Mouse (Mus musculus): ENCODE results near the gene Sltm. TPM values are rescaled to one million over a fixed set of nuclear protein-coding genes. Genes with fewer than 3 reads are reported as not detected.
"Not testable (repeated sequence)": the region's sequence is repeated elsewhere in the genome, so short reads cannot be mapped to it uniquely, and the experiment has no call there.

The Sltm gene
- polyA plus RNA-seq, 1 experiment, result 92.0 TPM

DNA sequence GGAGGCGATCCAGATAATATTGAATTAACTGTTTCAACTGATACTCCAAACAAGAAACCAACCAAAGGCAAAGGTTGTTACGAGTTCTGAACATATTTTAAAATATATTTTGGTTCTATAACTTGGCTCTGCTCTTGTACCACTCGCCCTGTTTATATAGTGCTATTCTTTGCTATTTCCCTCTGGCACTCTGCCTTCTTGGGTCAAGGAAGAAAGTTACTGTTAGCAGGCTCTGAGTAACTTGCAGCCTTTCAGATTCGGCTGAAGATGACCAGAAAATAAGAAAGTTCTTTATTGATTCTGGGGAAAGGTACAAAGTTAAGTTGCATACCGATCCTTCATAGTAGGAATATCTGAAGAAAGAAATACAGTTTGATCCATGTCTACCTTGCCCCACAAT, 1.4 kb downstream of the Sltm start:
- H3K36me3 ChIP-seq (ENCODE audit: control insufficient read depth, insufficient read depth, low read length, poor library complexity, severe bottlenecking), result peaks cover 4% of the 10 kb centered on the region
- no peak overlapping the region for H3K27ac ChIP-seq (ENCODE audit: insufficient read depth, low read length)
- no peaks in the 10 kb centered on the region for H3K4me1 ChIP-seq (ENCODE audit: control insufficient read depth, insufficient read depth, low read length)
- TF ChIP-seq POLR2A (IDR thresholded peaks at IDR 0.05; ENCODE audit: insufficient read depth, low read length), result no peak
- TF ChIP-seq EP300 (IDR thresholded peaks at IDR 0.05; ENCODE audit: insufficient read depth, low read depth, low read length), result no peak
- no peak for TF ChIP-seq CTCF (IDR thresholded peaks at IDR 0.05; ENCODE audit: low read depth, low read length)
- no peaks in the 10 kb centered on the region for H3K27me3 ChIP-seq (ENCODE audit: control insufficient read depth, insufficient read depth, low read length, poor library complexity, severe bottlenecking)
- H3K4me3 ChIP-seq (ENCODE audit: low read depth, low read length), result no peak overlapping the region
- peak overlapping the region; percentile 80 for H3K9ac ChIP-seq (ENCODE audit: low read depth, poor library complexity, severe bottlenecking)
- H3K9me3 ChIP-seq (replicated peaks; ENCODE audit: control insufficient read depth, insufficient read depth, low read length, poor library complexity, severe bottlenecking), result no peaks in the 10 kb centered on the region

DNA sequence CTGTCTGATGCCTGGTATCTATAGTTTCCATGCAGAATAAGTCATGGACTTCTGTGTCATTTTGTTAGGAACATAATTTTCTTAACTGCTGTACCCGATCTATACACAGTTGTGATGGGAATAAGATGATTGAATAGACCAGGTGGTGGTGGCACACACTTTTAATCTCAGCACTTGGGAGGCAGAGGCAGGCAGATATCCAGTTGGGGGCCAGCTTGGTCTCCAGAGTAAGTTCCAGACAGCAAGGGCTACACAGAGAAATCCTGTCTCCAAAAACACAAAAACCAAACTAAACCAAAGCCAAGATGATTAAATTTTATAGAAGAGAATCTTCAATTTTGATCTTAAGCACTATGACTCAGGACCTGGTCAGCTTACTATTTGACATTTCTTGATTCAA, 2.3 kb downstream of the Sltm start:
- H3K36me3 ChIP-seq (ENCODE audit: control insufficient read depth, insufficient read depth, low read length, poor library complexity, severe bottlenecking), result peaks cover 4% of the 10 kb centered on the region
- no peak overlapping the region for H3K9ac ChIP-seq (ENCODE audit: low read depth, poor library complexity, severe bottlenecking)
- no peaks in the 10 kb centered on the region for H3K4me1 ChIP-seq (ENCODE audit: control insufficient read depth, insufficient read depth, low read length)
- no peaks in the 10 kb centered on the region for H3K9me3 ChIP-seq (replicated peaks; ENCODE audit: control insufficient read depth, insufficient read depth, low read length, poor library complexity, severe bottlenecking)
- no peaks in the 10 kb centered on the region for H3K27me3 ChIP-seq (ENCODE audit: control insufficient read depth, insufficient read depth, low read length, poor library complexity, severe bottlenecking)
- no peak overlapping the region for H3K27ac ChIP-seq (ENCODE audit: insufficient read depth, low read length)
- TF ChIP-seq POLR2A (IDR thresholded peaks at IDR 0.05; ENCODE audit: insufficient read depth, low read length), result no peak
- no peak for TF ChIP-seq CTCF (IDR thresholded peaks at IDR 0.05; ENCODE audit: low read depth, low read length)
- H3K4me3 ChIP-seq (ENCODE audit: low read depth, low read length), result no peak overlapping the region

DNA sequence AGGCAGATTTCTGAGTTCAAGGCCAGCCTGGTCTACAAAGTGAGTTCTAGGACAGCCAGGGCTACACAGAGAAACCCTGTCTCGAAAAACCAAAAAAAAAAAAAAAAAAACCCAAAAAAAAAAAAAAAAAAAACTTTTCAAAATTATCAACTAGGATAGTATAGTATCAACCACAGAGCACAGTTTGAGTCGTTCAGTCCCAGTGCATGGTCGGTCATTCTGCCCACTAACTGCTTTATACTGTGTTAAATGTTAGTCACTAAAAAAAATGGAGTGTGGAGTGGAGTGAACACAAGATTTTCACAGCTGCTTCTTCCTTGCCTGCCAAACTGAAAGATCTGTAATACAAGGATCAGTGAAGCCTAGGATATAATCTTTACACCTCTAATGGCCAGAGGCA, 4.0 kb downstream of the Sltm start:
- H3K27me3 ChIP-seq (ENCODE audit: control insufficient read depth, insufficient read depth, low read length, poor library complexity, severe bottlenecking); H3K36me3 ChIP-seq (ENCODE audit: control insufficient read depth, insufficient read depth, low read length, poor library complexity, severe bottlenecking); H3K4me3 ChIP-seq (ENCODE audit: low read depth, low read length); H3K9ac ChIP-seq (ENCODE audit: low read depth, poor library complexity, severe bottlenecking); H3K9me3 ChIP-seq (replicated peaks; ENCODE audit: control insufficient read depth, insufficient read depth, low read length, poor library complexity, severe bottlenecking); H3K4me1 ChIP-seq (ENCODE audit: control insufficient read depth, insufficient read depth, low read length); H3K27ac ChIP-seq (ENCODE audit: insufficient read depth, low read length): not testable (repeated sequence)

DNA sequence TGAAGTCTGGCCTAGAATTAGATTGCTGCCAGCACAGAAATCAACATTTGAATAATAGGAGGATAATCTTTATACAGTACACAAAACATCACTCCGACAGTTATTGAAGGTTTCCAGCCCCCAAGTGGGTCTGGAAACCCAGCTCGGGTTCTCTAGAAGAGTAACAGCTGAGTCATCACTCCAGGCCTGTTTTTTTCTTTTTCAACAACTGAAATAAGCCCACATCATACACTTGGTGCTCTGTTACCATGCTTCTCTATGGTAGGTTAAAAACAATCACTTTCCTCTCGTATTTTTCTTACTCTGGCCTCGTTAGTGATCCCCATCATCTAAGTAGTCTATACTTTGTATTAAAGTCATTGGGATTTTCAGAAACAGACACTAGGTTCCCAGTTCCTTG, 5.8 kb downstream of the Sltm start:
- H3K9ac ChIP-seq (ENCODE audit: low read depth, poor library complexity, severe bottlenecking), result no peak overlapping the region
- H3K27ac ChIP-seq (ENCODE audit: insufficient read depth, low read length), result no peak overlapping the region
- no peaks in the 10 kb centered on the region for H3K27me3 ChIP-seq (ENCODE audit: control insufficient read depth, insufficient read depth, low read length, poor library complexity, severe bottlenecking)
- peaks cover 1% of the 10 kb centered on the region for H3K4me1 ChIP-seq (ENCODE audit: control insufficient read depth, insufficient read depth, low read length)
- 0 out of 2 replicates have a peak, but pooled peaks cover 3% of the 10 kb centered on the region for H3K9me3 ChIP-seq (replicated peaks; ENCODE audit: control insufficient read depth, insufficient read depth, low read length, poor library complexity, severe bottlenecking)
- no peak overlapping the region for H3K4me3 ChIP-seq (ENCODE audit: low read depth, low read length)
- H3K36me3 ChIP-seq (ENCODE audit: control insufficient read depth, insufficient read depth, low read length, poor library complexity, severe bottlenecking), result peaks cover 12% of the 10 kb centered on the region
- TF ChIP-seq EP300 (IDR thresholded peaks at IDR 0.05; ENCODE audit: insufficient read depth, low read depth, low read length), result no peak
- no peak for TF ChIP-seq CTCF (IDR thresholded peaks at IDR 0.05; ENCODE audit: low read depth, low read length)
- no peak for TF ChIP-seq POLR2A (IDR thresholded peaks at IDR 0.05; ENCODE audit: insufficient read depth, low read length)

DNA sequence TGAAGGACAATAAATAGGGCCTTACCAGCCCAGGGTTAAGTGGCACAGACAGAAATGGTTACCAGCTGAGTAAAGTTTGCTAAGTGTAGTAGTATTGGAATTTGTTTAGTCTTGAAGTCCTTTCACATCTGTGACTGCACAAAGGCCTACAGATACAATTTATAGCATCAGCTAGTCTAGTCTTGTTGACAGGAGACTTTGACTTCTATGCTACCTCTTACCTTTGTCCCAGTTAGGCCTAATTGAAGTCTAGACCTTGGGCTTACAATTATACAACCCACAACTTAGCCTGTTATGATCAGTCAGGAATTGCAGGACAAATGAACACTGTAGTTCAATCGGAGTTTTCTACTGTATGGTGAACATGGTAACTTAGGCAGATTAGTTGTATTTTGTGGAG, 9.0 kb downstream of the Sltm start:
- peaks cover 12% of the 10 kb centered on the region for H3K36me3 ChIP-seq (ENCODE audit: control insufficient read depth, insufficient read depth, low read length, poor library complexity, severe bottlenecking)
- H3K27me3 ChIP-seq (ENCODE audit: control insufficient read depth, insufficient read depth, low read length, poor library complexity, severe bottlenecking), result no peaks in the 10 kb centered on the region
- H3K9ac ChIP-seq (ENCODE audit: low read depth, poor library complexity, severe bottlenecking), result no peak overlapping the region
- H3K27ac ChIP-seq (ENCODE audit: insufficient read depth, low read length), result no peak overlapping the region
- 0 out of 2 replicates have a peak, but pooled peaks cover 3% of the 10 kb centered on the region for H3K9me3 ChIP-seq (replicated peaks; ENCODE audit: control insufficient read depth, insufficient read depth, low read length, poor library complexity, severe bottlenecking)
- TF ChIP-seq EP300 (IDR thresholded peaks at IDR 0.05; ENCODE audit: insufficient read depth, low read depth, low read length) (no peak), CTCF (IDR thresholded peaks at IDR 0.05; ENCODE audit: low read depth, low read length) (no peak), POLR2A (IDR thresholded peaks at IDR 0.05; ENCODE audit: insufficient read depth, low read length) (no peak)
- H3K4me3 ChIP-seq (ENCODE audit: low read depth, low read length), result no peak overlapping the region
- peaks cover 1% of the 10 kb centered on the region for H3K4me1 ChIP-seq (ENCODE audit: control insufficient read depth, insufficient read depth, low read length)

DNA sequence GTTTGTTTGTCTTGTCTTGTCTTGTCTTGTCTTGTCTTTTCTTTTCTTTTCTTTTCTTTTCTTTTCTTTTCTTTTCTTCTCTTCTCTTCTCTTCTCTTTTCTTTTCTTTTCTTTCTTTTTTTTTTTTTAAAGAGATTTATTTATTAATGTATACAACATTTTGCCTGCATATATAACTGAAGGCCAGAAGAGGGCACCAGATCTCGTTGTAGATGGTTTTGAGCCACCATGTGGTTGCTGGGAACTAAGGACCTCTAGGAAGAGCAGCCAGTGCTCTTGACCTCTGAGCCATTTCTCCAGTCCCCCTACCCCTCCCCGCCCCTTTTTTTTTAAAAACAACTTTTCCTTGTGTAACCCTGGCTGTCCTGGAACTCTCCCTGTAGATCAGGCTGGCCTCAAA, 9.7 kb downstream of the Sltm start:
- H3K9ac ChIP-seq (ENCODE audit: low read depth, poor library complexity, severe bottlenecking); H3K4me3 ChIP-seq (ENCODE audit: low read depth, low read length); H3K27ac ChIP-seq (ENCODE audit: insufficient read depth, low read length); H3K4me1 ChIP-seq (ENCODE audit: control insufficient read depth, insufficient read depth, low read length); H3K36me3 ChIP-seq (ENCODE audit: control insufficient read depth, insufficient read depth, low read length, poor library complexity, severe bottlenecking); H3K9me3 ChIP-seq (replicated peaks; ENCODE audit: control insufficient read depth, insufficient read depth, low read length, poor library complexity, severe bottlenecking); H3K27me3 ChIP-seq (ENCODE audit: control insufficient read depth, insufficient read depth, low read length, poor library complexity, severe bottlenecking): not testable (repeated sequence)

DNA sequence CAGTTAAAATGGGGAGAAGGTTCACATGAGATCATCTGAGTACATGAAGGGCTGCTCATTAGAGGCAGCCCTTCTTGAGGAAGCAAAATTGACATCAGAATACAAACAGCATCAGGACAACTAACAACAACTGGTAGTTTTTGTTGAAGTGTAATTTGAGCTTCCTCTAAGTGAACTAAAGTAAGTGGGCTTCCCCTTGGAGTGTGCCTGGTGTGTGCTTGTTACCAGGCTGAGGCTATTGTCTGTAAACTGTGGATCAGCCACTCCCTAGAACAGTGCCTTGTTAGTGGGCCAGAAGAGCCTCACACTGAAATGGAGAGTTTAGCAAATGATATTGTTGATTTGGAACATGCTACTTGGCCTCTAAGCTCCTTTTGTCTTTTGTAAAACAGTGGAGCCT, 12.9 kb downstream of the Sltm start:
- peaks cover 8% of the 10 kb centered on the region for H3K36me3 ChIP-seq (ENCODE audit: control insufficient read depth, insufficient read depth, low read length, poor library complexity, severe bottlenecking)

More for the DNA sequence above, 12.9 kb downstream of the Sltm start:
- no peak overlapping the region for H3K4me3 ChIP-seq (ENCODE audit: low read depth, low read length)
- TF ChIP-seq EP300 (IDR thresholded peaks at IDR 0.05; ENCODE audit: insufficient read depth, low read depth, low read length) (no peak), POLR2A (IDR thresholded peaks at IDR 0.05; ENCODE audit: insufficient read depth, low read length) (no peak), CTCF (IDR thresholded peaks at IDR 0.05; ENCODE audit: low read depth, low read length) (no peak)
- H3K9me3 ChIP-seq (replicated peaks; ENCODE audit: control insufficient read depth, insufficient read depth, low read length, poor library complexity, severe bottlenecking), result 0 out of 2 replicates have a peak, but pooled peaks cover 3% of the 10 kb centered on the region
- peaks cover 1% of the 10 kb centered on the region for H3K4me1 ChIP-seq (ENCODE audit: control insufficient read depth, insufficient read depth, low read length)
- no peaks in the 10 kb centered on the region for H3K27me3 ChIP-seq (ENCODE audit: control insufficient read depth, insufficient read depth, low read length, poor library complexity, severe bottlenecking)
- peak overlapping the region; percentile 61 for H3K27ac ChIP-seq (ENCODE audit: insufficient read depth, low read length)
- no peak overlapping the region for H3K9ac ChIP-seq (ENCODE audit: low read depth, poor library complexity, severe bottlenecking)

Data from ES-Bruce4 (cell line).